Comparison of ENCODE assay signal across 34 mouse cellular contexts in the genomic region with DNA sequence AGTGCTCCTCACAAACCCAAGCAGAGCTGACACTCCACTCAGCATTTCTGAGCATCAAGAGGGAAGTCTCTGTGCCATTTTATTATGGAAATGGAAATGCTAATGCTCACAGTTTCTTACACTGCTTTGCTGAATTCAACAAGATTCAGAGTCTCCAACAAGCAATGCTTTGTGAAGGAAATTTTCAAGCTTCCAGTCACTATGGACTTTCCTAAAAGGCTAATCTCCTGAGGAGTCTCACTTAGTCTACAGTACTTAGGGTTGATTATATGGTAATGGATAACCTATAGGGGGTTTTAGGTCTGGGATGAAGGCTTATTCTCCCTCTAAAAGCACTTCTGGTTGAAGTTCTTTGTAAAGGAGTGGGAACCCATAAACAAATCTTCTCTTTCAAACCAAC.
"Had no signal": no experiment of that assay in that cellular context is flagged by ENCODE, and none has a peak within 500 bp of the region (broad histone marks: within the 10 kb centered on the region; RNA-seq: fewer than 3 reads in every experiment).

No protein-coding gene starts in this region.

- DNase-seq: heart, postnatal 10 days; heart, postnatal 14 days; heart, postnatal 36 days; heart, postnatal 4 days; kidney, adult 11 months; kidney, adult 18-20 months; kidney, adult 2 months; kidney, adult 8-10 months; kidney, adult 9 months; kidney, postnatal 10 days; kidney, postnatal 14 days; kidney, postnatal 25 days; kidney, postnatal 36 days; kidney, postnatal 4 days; layer of hippocampus, adult 9-11 months; layer of hippocampus, postnatal 36 days had no signal

- ATAC-seq: hindbrain, embryonic 16.5 days; hindbrain, postnatal 0 days; inflammation-experienced regulatory T-cells, adult 6 months; intestine, embryonic 15.5 days; intestine, embryonic 16.5 days; intestine, postnatal 0 days had no signal

- H3K4me2 ChIP-seq: heart, embryonic 12.5 days; heart, embryonic 13.5 days; heart, embryonic 15.5 days; hindbrain, embryonic 12.5 days; hindbrain, embryonic 13.5 days; hindbrain, embryonic 14.5 days; hindbrain, embryonic 15.5 days; intestine, embryonic 15.5 days; kidney, embryonic 15.5 days had no signal

- H3K27me3 ChIP-seq: heart, embryonic 12.5 days; heart, embryonic 13.5 days; heart, embryonic 15.5 days; hindbrain, embryonic 12.5 days; hindbrain, embryonic 13.5 days; hindbrain, embryonic 15.5 days; intestine, embryonic 15.5 days; kidney, embryonic 15.5 days had no signal

- H3K9ac ChIP-seq: heart, embryonic 12.5 days; heart, embryonic 13.5 days; heart, embryonic 15.5 days; hindbrain, embryonic 12.5 days; hindbrain, embryonic 13.5 days; hindbrain, embryonic 14.5 days; hindbrain, embryonic 15.5 days; intestine, embryonic 15.5 days; kidney, embryonic 15.5 days had no signal

- H3K27ac ChIP-seq: heart, embryonic 13.5 days; heart, embryonic 15.5 days; hindbrain, embryonic 10.5 days; hindbrain, embryonic 12.5 days; hindbrain, embryonic 13.5 days; hindbrain, embryonic 14.5 days; hindbrain, embryonic 15.5 days; hindbrain, postnatal 0 days; intestine, embryonic 15.5 days; kidney, embryonic 15.5 days; kidney, postnatal 0 days; layer of hippocampus, adult 2 months; left cerebral cortex, adult 2 months had no signal

- H3K36me3 ChIP-seq: heart, embryonic 12.5 days; heart, embryonic 13.5 days; heart, embryonic 15.5 days; hindbrain, embryonic 10.5 days; hindbrain, embryonic 12.5 days; hindbrain, embryonic 13.5 days; hindbrain, embryonic 15.5 days; intestine, embryonic 15.5 days; kidney, embryonic 15.5 days had no signal

- H3K4me1 ChIP-seq: heart, embryonic 12.5 days; heart, embryonic 13.5 days; heart, embryonic 15.5 days; hindbrain, embryonic 10.5 days; hindbrain, embryonic 12.5 days; hindbrain, embryonic 13.5 days; hindbrain, embryonic 15.5 days; intestine, embryonic 15.5 days; kidney, embryonic 15.5 days had no signal

- H3K9me3 ChIP-seq: heart, embryonic 12.5 days; heart, embryonic 13.5 days; heart, embryonic 15.5 days; hindbrain, embryonic 10.5 days; hindbrain, embryonic 12.5 days; hindbrain, embryonic 13.5 days; hindbrain, embryonic 15.5 days; intestine, embryonic 15.5 days; kidney, embryonic 15.5 days had no signal

- H3K4me3 ChIP-seq: heart, embryonic 12.5 days; heart, embryonic 13.5 days; heart, embryonic 15.5 days; hindbrain, embryonic 10.5 days; hindbrain, embryonic 12.5 days; hindbrain, embryonic 13.5 days; hindbrain, embryonic 15.5 days; intestine, embryonic 15.5 days; kidney, embryonic 15.5 days; layer of hippocampus, adult 2 months; left cerebral cortex, adult 2 months had no signal
